Mouse (Mus musculus) hindbrain, embryonic 16.5 days (tissue): Measurements from ENCODE around the gene Tbc1d8. TPM values are rescaled to one million over a fixed set of nuclear protein-coding genes. Genes with fewer than 3 reads are reported as not detected.

Source experiments
- ATAC-seq: fragments of 200-750 bp; cut with Nextera tagmentation; 2 replicates; pipeline ENCODE4 v1.8.0; 2017; ENCODE audit warnings: moderate TSS enrichment, moderate library complexity
- H3K27ac ChIP-seq: fragments of 300-500 bp; sonication (generic); 2 replicates; pipeline ENCODE4 v1.5.1; 2014; ENCODE audit warnings: low read depth, mild to moderate bottlenecking, control low read depth, low read length, moderate library complexity
- H3K27me3 ChIP-seq: fragments of 300-500 bp; sonication (generic); replicated peaks from 2 replicates; pipeline ENCODE4 v1.6.1; 2014; ENCODE audit warnings: low read length; ENCODE audit not compliant: control insufficient read depth, insufficient read depth
- H3K36me3 ChIP-seq: fragments of 300-500 bp; sonication (generic); 2 replicates; pipeline ENCODE4 v1.6.1; 2014; ENCODE audit warnings: mild to moderate bottlenecking, low read length, moderate library complexity, mixed read lengths; ENCODE audit not compliant: control insufficient read depth, insufficient read depth
- H3K4me1 ChIP-seq: fragments of 300-500 bp; sonication (generic); 2 replicates; pipeline ENCODE4 v1.6.1; 2014; ENCODE audit warnings: low read depth, low read length; ENCODE audit not compliant: control insufficient read depth, insufficient read depth
- H3K4me2 ChIP-seq: fragments of 300-500 bp; sonication (generic); 2 replicates; pipeline ENCODE4 v1.6.1; 2014; ENCODE audit warnings: mild to moderate bottlenecking, low read length, control low read depth, moderate library complexity
- H3K4me3 ChIP-seq: fragments of 300-500 bp; sonication (generic); 2 replicates; pipeline ENCODE4 v1.5.1; 2014; ENCODE audit warnings: mild to moderate bottlenecking, low read length, control low read depth, moderate library complexity
- H3K9ac ChIP-seq: fragments of 300-500 bp; sonication (generic); 2 replicates; pipeline ENCODE4 v1.6.1; 2014; ENCODE audit warnings: low read depth, mild to moderate bottlenecking, control low read depth, low read length, moderate library complexity
- H3K9me3 ChIP-seq: fragments of 300-500 bp; sonication (generic); 2 replicates; pipeline ENCODE4 v1.6.1; 2014; ENCODE audit warnings: mild to moderate bottlenecking, low read length, moderate library complexity; ENCODE audit not compliant: control insufficient read depth
- WGBS: fragments of 180-500 bp; shearing (Covaris S2); extraction: QIAGEN DNeasy Blood & Tissue Kit; methylation state at CpG from one replicate; pipeline ENCODE4 v1.1.7; 2014; 5-methylcytosine and 5-hydroxymethylcytosine counted together
- polyA plus RNA-seq: library from polyadenylated mRNA; unstranded; fragments of >200 nt; fragmentation: Nextera tagmentation; extraction: Ambion mirVana; gene quantifications from 2 replicates; pipeline ENCODE4 v1.2.1, GENCODE M21; 2015

Gene Tbc1d8
- polyA plus RNA-seq, 1 experiment from 2014 or later = 9.9 TPM

DNA sequence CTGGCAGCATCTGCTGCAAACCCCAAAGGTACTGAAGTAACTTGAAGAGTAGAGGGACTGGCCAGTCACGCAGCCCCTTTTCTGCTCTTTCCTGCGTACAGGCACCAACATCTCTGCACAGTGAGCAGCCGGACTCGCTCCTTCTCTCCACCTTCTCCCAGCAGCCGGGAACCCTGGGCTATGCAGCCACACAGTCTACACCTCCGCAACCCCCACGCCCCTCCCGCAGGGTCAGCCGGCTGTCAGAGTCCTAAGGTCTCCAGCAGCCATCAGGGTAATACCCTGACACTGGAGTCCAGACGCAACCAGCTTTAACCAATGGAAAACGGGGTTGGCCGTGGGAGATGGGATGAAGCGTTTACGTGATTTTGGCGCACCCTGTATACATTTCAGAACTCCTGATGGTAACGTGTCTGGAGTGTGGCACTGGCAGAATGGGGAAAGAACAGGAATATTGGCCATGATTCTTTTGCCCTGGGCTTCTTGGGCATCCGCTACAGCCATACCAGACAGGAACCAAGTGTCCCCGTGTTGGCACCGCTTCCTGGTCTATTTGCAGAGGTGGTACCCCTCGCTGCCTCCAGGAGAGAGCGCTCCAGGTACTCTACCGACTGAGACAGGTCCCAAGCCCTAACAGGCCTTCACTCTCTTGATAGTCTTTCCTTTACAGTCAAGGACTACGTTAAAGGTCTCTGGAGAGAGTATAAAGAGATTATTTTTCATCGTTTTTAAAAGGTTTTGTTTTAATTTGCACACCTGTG lies 116.6 kb downstream of the Tbc1d8 start:
- 34% methylated on average over 24 of the region's 24 CpGs for WGBS
- Histone ChIP-seq H3K36me3 (no peaks in the 10 kb centered on the region), H3K9ac (0 out of 2 replicates have a peak overlapping the region, but pooled peaks have one; percentile 14), H3K4me1 (peaks cover under 1% of the 10 kb centered on the region), H3K27ac (no peak overlapping the region), H3K27me3 (no peaks in the 10 kb centered on the region), H3K4me2 (peak overlapping the region; percentile 51), H3K9me3 (no peaks in the 10 kb centered on the region), H3K4me3 (peak overlapping the region; percentile 20)
- ATAC-seq = no peak

DNA sequence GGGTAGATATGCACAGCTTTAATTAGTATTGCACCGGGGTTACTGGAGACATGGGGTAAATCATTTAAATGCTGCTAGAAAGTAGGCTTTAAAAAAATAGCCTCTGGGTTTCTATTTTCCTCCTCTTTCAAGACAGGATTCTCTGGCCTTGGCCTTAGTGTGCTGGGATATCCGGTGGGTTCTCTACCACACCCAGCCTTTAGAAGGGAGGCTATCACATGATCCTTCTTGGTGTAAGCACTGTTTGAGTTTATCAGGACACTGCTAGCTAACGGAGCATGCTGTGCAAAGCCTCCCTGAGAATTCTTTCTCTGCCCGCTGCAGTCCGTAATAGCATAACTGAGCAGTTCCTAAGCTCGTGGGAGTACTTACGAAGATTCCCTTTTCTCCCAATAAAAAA lies 129.1 kb downstream of the Tbc1d8 start:
- 80% methylated on average over 7 of the region's 7 CpGs for WGBS
- peaks cover 2% of the 10 kb centered on the region; the same call in 1 of the 2 replicates for H3K9me3 ChIP-seq
- no peaks in the 10 kb centered on the region for H3K36me3 ChIP-seq
- no peak overlapping the region for H3K4me3 ChIP-seq
- H3K4me1 ChIP-seq = no peaks in the 10 kb centered on the region
- no peak for ATAC-seq
- H3K4me2 ChIP-seq = no peak overlapping the region
- H3K9ac ChIP-seq = no peak overlapping the region
- H3K27ac ChIP-seq = no peak overlapping the region
- no peaks in the 10 kb centered on the region for H3K27me3 ChIP-seq

DNA sequence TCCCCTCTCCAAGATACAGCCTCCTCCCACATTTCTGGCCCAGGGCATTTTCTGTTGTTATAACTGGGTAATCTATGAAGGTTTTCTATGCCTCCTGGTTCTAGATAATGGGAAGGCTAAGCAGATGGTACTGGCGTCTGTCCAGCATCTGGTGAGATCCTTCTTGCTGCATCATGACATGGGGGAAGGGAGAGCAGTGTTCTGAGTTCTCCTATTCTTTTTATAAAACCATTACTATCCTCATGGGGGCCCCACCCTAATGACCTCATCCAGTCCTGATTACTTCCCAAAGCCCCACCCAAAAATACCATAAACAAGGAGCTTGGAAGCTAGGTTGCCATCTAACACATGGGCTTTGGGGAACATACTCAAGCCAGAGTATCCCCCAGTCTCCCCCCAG lies 129.6 kb downstream of the Tbc1d8 start:
- Histone ChIP-seq H3K4me3 (no peak overlapping the region), H3K4me2 (no peak overlapping the region), H3K9me3 (peaks cover 2% of the 10 kb centered on the region; the same call in 1 of the 2 replicates), H3K36me3 (no peaks in the 10 kb centered on the region), H3K27me3 (no peaks in the 10 kb centered on the region), H3K27ac (no peak overlapping the region), H3K4me1 (no peaks in the 10 kb centered on the region), H3K9ac (no peak overlapping the region)
- no peak for ATAC-seq
- WGBS = 73% methylated on average over 1 of the region's 1 CpGs

GRCm38 (mm10) chr1:39344981-39345600 lies 133.5 kb downstream of the Tbc1d8 start:
- Histone ChIP-seq H3K27me3 (no peaks in the 10 kb centered on the region), H3K27ac (no peak overlapping the region), H3K4me1 (no peaks in the 10 kb centered on the region), H3K9ac (no peak overlapping the region), H3K36me3 (no peaks in the 10 kb centered on the region), H3K4me2 (no peak overlapping the region), H3K4me3 (no peak overlapping the region), H3K9me3 (no peaks in the 10 kb centered on the region)
- 62% methylated on average over 21 of the region's 21 CpGs for WGBS
- ATAC-seq = no peak

GRCm38 (mm10) chr1:39343242-39343641 lies 135.3 kb downstream of the Tbc1d8 start:
- no peaks in the 10 kb centered on the region for H3K36me3 ChIP-seq
- H3K4me1 ChIP-seq = no peaks in the 10 kb centered on the region
- no peak overlapping the region for H3K27ac ChIP-seq
- H3K9ac ChIP-seq = no peak overlapping the region
- no peaks in the 10 kb centered on the region for H3K9me3 ChIP-seq
- 84% methylated on average over 5 of the region's 5 CpGs for WGBS
- H3K4me3 ChIP-seq = no peak overlapping the region
- no peak for ATAC-seq
- H3K4me2 ChIP-seq = no peak overlapping the region
- no peaks in the 10 kb centered on the region for H3K27me3 ChIP-seq

DNA sequence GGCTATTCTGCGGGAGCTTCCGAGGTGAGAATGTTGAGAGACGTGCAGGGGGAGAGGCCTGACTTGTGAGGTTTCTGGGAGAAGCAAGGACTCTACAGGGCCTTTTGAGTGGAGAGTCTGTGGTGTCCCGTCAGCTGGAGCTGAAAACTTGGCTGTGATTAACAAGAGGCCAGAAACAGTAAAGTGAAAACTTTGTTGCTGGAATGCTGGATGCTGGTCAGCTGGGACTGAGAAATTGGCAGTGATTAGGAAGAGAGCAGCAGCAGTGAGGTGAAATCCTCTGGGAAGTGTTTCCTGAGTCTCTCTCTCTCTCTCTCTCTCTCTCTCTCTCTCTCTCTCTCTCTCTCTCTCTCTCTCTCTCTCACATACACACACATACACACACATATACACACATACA lies 136.7 kb downstream of the Tbc1d8 start:
- Histone ChIP-seq H3K4me3 (no peak overlapping the region), H3K27ac (no peak overlapping the region), H3K9me3 (no peaks in the 10 kb centered on the region), H3K9ac (no peak overlapping the region), H3K36me3 (no peaks in the 10 kb centered on the region), H3K4me1 (no peaks in the 10 kb centered on the region), H3K27me3 (no peaks in the 10 kb centered on the region), H3K4me2 (no peak overlapping the region)
- no peak for ATAC-seq
- 80% methylated on average over 4 of the region's 4 CpGs for WGBS

GRCm38 (mm10) chr1:39340647-39341046 lies 137.9 kb downstream of the Tbc1d8 start:
- 18% methylated on average over 8 of the region's 8 CpGs for WGBS
- H3K9ac ChIP-seq = no peak overlapping the region
- no peak overlapping the region for H3K27ac ChIP-seq
- H3K27me3 ChIP-seq = no peaks in the 10 kb centered on the region; the same call in 1 of the 2 replicates
- peak; percentile 72 for ATAC-seq
- H3K4me2 ChIP-seq = no peak overlapping the region
- H3K4me3 ChIP-seq = no peak overlapping the region
- H3K9me3 ChIP-seq = no peaks in the 10 kb centered on the region
- H3K36me3 ChIP-seq = no peaks in the 10 kb centered on the region
- no peaks in the 10 kb centered on the region for H3K4me1 ChIP-seq

GRCm38 (mm10) chr1:39340156-39340555 lies 138.4 kb downstream of the Tbc1d8 start:
- Histone ChIP-seq H3K4me2 (no peak overlapping the region), H3K36me3 (no peaks in the 10 kb centered on the region), H3K27ac (no peak overlapping the region), H3K9me3 (no peaks in the 10 kb centered on the region), H3K9ac (no peak overlapping the region), H3K4me3 (no peak overlapping the region), H3K4me1 (no peaks in the 10 kb centered on the region), H3K27me3 (no peaks in the 10 kb centered on the region; the same call in 1 of the 2 replicates)
- no peak for ATAC-seq
- WGBS = 88% methylated on average over 6 of the region's 6 CpGs

- Histone ChIP-seq H3K27ac (no peak overlapping the region), H3K4me2 (no peak overlapping the region), H3K27me3 (no peaks in the 10 kb centered on the region; the same call in 1 of the 2 replicates), H3K4me1 (no peaks in the 10 kb centered on the region), H3K36me3 (no peaks in the 10 kb centered on the region), H3K9me3 (no peaks in the 10 kb centered on the region), H3K4me3 (no peak overlapping the region), H3K9ac (no peak overlapping the region)
- ATAC-seq = no peak
- WGBS = 54% methylated on average over 5 of the region's 5 CpGs
Measured at GRCm38 (mm10) chr1:39339455-39339854, 139.1 kb downstream of the Tbc1d8 start.
